Mouse (Mus musculus) frontal cortex, postnatal 10 days (tissue): ENCODE measurements around the gene Megf11.

Experiments
- DNase-seq, 2 experiments: peaks; one replicate each; pipeline ENCODE4 v3.0.0; 2022; ENCODE audit warnings: low spot score in 2 of 2, mixed read lengths in 1 of 2

Gene Megf11

GRCm38 (mm10) chr9:64747735-64748134, 362.3 kb downstream of the Megf11 start:
- DNase-seq, result no peak

- no peak for DNase-seq
These were observed 363.9 kb downstream of the Megf11 start for GRCm38 (mm10) chr9:64749314-64749713.

- no peak for DNase-seq
These were observed 367.1 kb downstream of the Megf11 start for GRCm38 (mm10) chr9:64752575-64752974.

- DNase-seq, result no peak
These were observed 372.6 kb downstream of the Megf11 start for GRCm38 (mm10) chr9:64758052-64758451.
